Mouse (Mus musculus) heart, embryonic 12.5 days (tissue): ENCODE measurements around the gene Gsta2. TPM values are rescaled to one million over a fixed set of nuclear protein-coding genes. Genes with fewer than 3 reads are reported as not detected.
"Not testable (repeated sequence)": the region's sequence is repeated elsewhere in the genome, so short reads cannot be mapped to it uniquely, and the experiment has no call there.

ENCODE experiments used
- ATAC-seq: fragments of 200-750 bp; cut with Nextera tagmentation; 2 replicates; pipeline ENCODE4 v1.8.0; 2017; ENCODE audit warnings: moderate TSS enrichment, moderate library complexity; ENCODE audit not compliant: insufficient number of reproducible peaks, low FRiP score
- H3K27ac ChIP-seq: fragments of 300-500 bp; sonication (generic); 2 replicates; pipeline ENCODE4 v1.5.1; 2016; ENCODE audit warnings: mild to moderate bottlenecking, moderate library complexity; ENCODE audit not compliant: poor library complexity, severe bottlenecking
- H3K27me3 ChIP-seq: fragments of 300-500 bp; sonication (generic); replicated peaks from 2 replicates; pipeline ENCODE4 v1.6.1; 2016; ENCODE audit warnings: mild to moderate bottlenecking, moderate library complexity
- H3K36me3 ChIP-seq: fragments of 300-500 bp; sonication (generic); 2 replicates; pipeline ENCODE4 v1.6.1; 2016; ENCODE audit warnings: mild to moderate bottlenecking, moderate library complexity
- H3K4me1 ChIP-seq: fragments of 300-500 bp; sonication (generic); replicated peaks from 2 replicates; pipeline ENCODE4 v1.6.1; 2016; ENCODE audit warnings: mild to moderate bottlenecking
- H3K4me2 ChIP-seq: fragments of 300-500 bp; sonication (generic); 2 replicates; pipeline ENCODE4 v1.6.1; 2016; ENCODE audit warnings: mild to moderate bottlenecking, moderate library complexity
- H3K4me3 ChIP-seq: fragments of 300-500 bp; sonication (generic); 2 replicates; pipeline ENCODE4 v1.5.1; 2016; ENCODE audit warnings: mild to moderate bottlenecking
- H3K9ac ChIP-seq: fragments of 300-500 bp; sonication (generic); 2 replicates; pipeline ENCODE4 v1.6.1; 2016; ENCODE audit warnings: mild to moderate bottlenecking, moderate library complexity
- H3K9me3 ChIP-seq: fragments of 300-500 bp; sonication (generic); replicated peaks from 2 replicates; pipeline ENCODE4 v1.6.1; 2016; ENCODE audit warnings: mild to moderate bottlenecking, moderate library complexity
- WGBS: fragments of 180-500 bp; shearing (Covaris S2); methylation state at CpG from one replicate; pipeline ENCODE4 v1.1.7; 2016; 5-methylcytosine and 5-hydroxymethylcytosine counted together
- polyA plus RNA-seq: library from polyadenylated mRNA; unstranded; fragments of >200 nt; fragmentation: Nextera tagmentation; extraction: Ambion mirVana; gene quantifications from 2 replicates; pipeline ENCODE4 v1.2.1, GENCODE M21; 2016

Gene Gsta2
- polyA plus RNA-seq, 1 experiment from 2014 or later = not detected

- WGBS = 64% methylated on average over 6 of the region's 6 CpGs
- H3K9ac ChIP-seq, H3K4me1 ChIP-seq, H3K4me2 ChIP-seq, H3K4me3 ChIP-seq, H3K36me3 ChIP-seq, H3K9me3 ChIP-seq, ATAC-seq, H3K27me3 ChIP-seq, H3K27ac ChIP-seq: not testable (repeated sequence)
Observed at GRCm38 (mm10) chr9:78348206-78349004, 7.2 kb downstream of the Gsta2 start.

GRCm38 (mm10) chr9:78347004-78347403, 8.6 kb downstream of the Gsta2 start:
- WGBS = 67% methylated on average over 3 of the region's 3 CpGs
- Histone ChIP-seq H3K4me2 (no peak overlapping the region), H3K27me3 (no peaks in the 10 kb centered on the region), H3K36me3 (no peaks in the 10 kb centered on the region), H3K4me3 (no peak overlapping the region), H3K9ac (no peak overlapping the region), H3K4me1 (0 out of 2 replicates have a peak, but pooled peaks cover 5% of the 10 kb centered on the region), H3K9me3 (no peaks in the 10 kb centered on the region), H3K27ac (no peak overlapping the region)
- ATAC-seq = no peak

DNA sequence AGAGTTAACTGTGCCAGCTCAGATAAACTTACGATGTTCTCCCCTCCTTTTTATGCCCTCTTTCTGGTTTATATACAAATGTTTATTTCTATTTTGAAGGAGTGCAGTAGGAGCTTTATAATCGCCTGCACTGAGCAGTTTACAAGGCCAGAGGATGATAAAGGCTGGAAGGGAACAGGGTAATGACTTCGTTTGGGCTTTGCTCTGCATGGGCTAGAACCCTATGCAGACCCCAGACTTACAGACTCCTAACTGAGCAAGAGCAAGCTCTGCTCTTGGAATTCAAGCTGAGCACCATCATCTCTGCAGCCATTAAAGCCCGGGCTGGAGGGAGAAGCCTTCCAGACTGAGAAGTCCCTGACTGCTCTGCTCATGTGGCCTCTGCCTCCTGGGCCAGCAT, 10.4 kb downstream of the Gsta2 start:
- WGBS = 50% methylated on average over 4 of the region's 4 CpGs
- ATAC-seq, H3K36me3 ChIP-seq, H3K9me3 ChIP-seq, H3K4me3 ChIP-seq, H3K27me3 ChIP-seq, H3K9ac ChIP-seq, H3K27ac ChIP-seq, H3K4me2 ChIP-seq, H3K4me1 ChIP-seq: not testable (repeated sequence)

- H3K9me3 ChIP-seq, H3K27me3 ChIP-seq, H3K4me1 ChIP-seq, H3K36me3 ChIP-seq, H3K27ac ChIP-seq, H3K9ac ChIP-seq, H3K4me3 ChIP-seq, H3K4me2 ChIP-seq, ATAC-seq: not testable (repeated sequence)
- 87% methylated on average over 9 of the region's 9 CpGs for WGBS
Observed at GRCm38 (mm10) chr9:78343055-78343454, 12.5 kb downstream of the Gsta2 start.

DNA sequence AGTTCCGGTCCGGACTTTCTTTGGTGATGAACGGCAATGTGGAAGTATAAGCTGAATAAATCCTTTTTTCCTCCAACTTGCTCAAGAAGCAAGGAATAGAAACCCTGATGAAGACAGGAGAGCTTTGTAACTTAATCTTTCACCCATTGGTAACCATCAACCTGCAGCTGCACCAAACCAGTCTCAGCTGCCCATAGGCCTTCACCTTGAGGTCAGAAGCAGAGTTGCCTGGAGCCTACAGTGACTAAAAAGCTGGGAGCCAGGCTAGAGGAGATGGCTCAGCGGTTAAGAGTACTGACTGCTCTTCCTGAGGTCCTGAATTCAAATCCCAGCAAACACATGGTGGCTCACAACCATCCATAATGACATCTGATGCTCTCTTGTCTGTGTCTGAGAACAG, 13.1 kb downstream of the Gsta2 start:
- not testable (repeated sequence) for ATAC-seq, H3K9ac ChIP-seq, H3K9me3 ChIP-seq, H3K4me3 ChIP-seq, H3K27ac ChIP-seq, H3K4me1 ChIP-seq, H3K27me3 ChIP-seq, H3K4me2 ChIP-seq, H3K36me3 ChIP-seq
- WGBS = 85% methylated on average over 4 of the region's 4 CpGs

- 16% methylated on average over 8 of the region's 8 CpGs for WGBS
- H3K27ac ChIP-seq, H3K9me3 ChIP-seq, H3K4me2 ChIP-seq, H3K4me3 ChIP-seq, ATAC-seq, H3K9ac ChIP-seq, H3K27me3 ChIP-seq, H3K36me3 ChIP-seq, H3K4me1 ChIP-seq: not testable (repeated sequence)
Observed at GRCm38 (mm10) chr9:78340324-78340723, 15.3 kb downstream of the Gsta2 start.

- peak; percentile 59; the same call in 1 of the 2 replicates for ATAC-seq
- not testable (repeated sequence) for H3K27ac ChIP-seq, H3K36me3 ChIP-seq, H3K9me3 ChIP-seq, H3K4me3 ChIP-seq, H3K4me2 ChIP-seq, H3K27me3 ChIP-seq, H3K9ac ChIP-seq, H3K4me1 ChIP-seq
Observed at GRCm38 (mm10) chr9:78337050-78337449, 18.5 kb downstream of the Gsta2 start.

GRCm38 (mm10) chr9:78327289-78327688, 28.3 kb downstream of the Gsta2 start, which contains the start of gene Omt2b:
Omt2b (plus strand) TSS chr9:78327589.
- not testable (repeated sequence) for H3K4me1 ChIP-seq, ATAC-seq, H3K4me2 ChIP-seq, H3K4me3 ChIP-seq, H3K27me3 ChIP-seq, H3K9ac ChIP-seq, H3K27ac ChIP-seq, H3K36me3 ChIP-seq, H3K9me3 ChIP-seq
- 67% methylated on average over 1 of the region's 1 CpGs for WGBS

DNA sequence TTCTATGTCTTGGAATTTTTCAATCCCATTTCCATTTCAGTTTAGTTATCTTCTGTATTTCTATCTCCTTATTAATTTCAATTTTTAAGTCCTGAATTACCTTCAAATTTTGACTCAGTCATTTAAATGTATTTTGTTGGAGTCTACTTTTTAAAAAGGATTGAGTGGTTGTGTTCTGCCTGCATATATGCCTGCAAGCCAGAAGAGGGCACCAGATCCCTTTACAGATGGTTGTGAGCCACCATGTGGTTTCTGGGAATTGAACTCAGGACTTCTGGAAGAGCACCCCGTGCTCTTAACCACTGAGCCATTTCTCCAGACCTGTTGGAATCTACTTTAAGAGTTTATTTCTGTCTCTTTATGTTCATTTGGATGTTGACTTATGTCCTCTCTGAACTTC, 36.1 kb downstream of the Gsta2 start:
- H3K27me3 ChIP-seq = no peaks in the 10 kb centered on the region
- ATAC-seq = no peak
- 0 out of 2 replicates have a peak, but pooled peaks cover 2% of the 10 kb centered on the region for H3K9me3 ChIP-seq
- no peaks in the 10 kb centered on the region for H3K4me1 ChIP-seq
- no peak overlapping the region for H3K4me3 ChIP-seq
- 30% methylated on average over 1 of the region's 1 CpGs for WGBS
- H3K9ac ChIP-seq = no peak overlapping the region
- H3K27ac ChIP-seq = no peak overlapping the region
- H3K36me3 ChIP-seq = no peaks in the 10 kb centered on the region
- H3K4me2 ChIP-seq = no peak overlapping the region

- no peak within 1 kb of the TSS for H3K4me2 ChIP-seq
- no peak within 1 kb of the TSS for H3K9ac ChIP-seq
- 62% methylated on average over 2 of the region's 2 CpGs for WGBS
- H3K27ac ChIP-seq = no peak within 1 kb of the TSS
- H3K27me3 ChIP-seq = no peaks in the 10 kb centered on the region
- ATAC-seq = no peak
- H3K4me3 ChIP-seq = no peak within 1 kb of the TSS
- H3K9me3 ChIP-seq = no peaks in the 10 kb centered on the region
- no peaks in the 10 kb centered on the region for H3K36me3 ChIP-seq
- H3K4me1 ChIP-seq = no peaks in the 10 kb centered on the region
Observed at GRCm38 (mm10) chr9:78314696-78315095, 40.9 kb downstream of the Gsta2 start, which contains the start of gene Omt2a. Omt2a (minus strand) TSS chr9:78314796.

- not testable (repeated sequence) for ATAC-seq, H3K9ac ChIP-seq, H3K9me3 ChIP-seq, H3K4me2 ChIP-seq, H3K27me3 ChIP-seq, H3K36me3 ChIP-seq, H3K4me3 ChIP-seq, H3K4me1 ChIP-seq, H3K27ac ChIP-seq
- WGBS = 71% methylated on average over 3 of the region's 3 CpGs
Observed at GRCm38 (mm10) chr9:78308122-78308521, 47.5 kb downstream of the Gsta2 start.

DNA sequence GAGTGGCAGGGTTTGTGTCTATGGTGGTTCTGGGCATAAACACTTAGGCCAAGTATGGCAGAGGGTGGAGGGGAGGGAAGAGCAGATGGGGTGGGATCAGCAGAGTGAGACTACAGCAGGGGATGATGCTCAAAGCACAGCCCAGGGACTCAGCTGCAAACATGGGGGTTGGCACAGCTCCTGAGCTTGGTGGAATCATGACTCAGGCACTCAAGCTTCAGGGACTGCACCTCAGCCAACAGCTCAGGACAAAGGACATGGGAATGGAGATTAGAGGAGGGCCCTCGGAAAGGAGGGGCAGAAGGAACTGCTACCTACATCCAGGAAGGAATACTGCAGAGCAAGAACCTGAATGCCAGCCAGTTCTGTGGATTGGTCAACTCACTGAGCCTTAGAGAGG, 56.4 kb downstream of the Gsta2 start:
- not testable (repeated sequence) for ATAC-seq, H3K4me2 ChIP-seq, H3K9me3 ChIP-seq, H3K9ac ChIP-seq, H3K27ac ChIP-seq, H3K4me3 ChIP-seq, H3K27me3 ChIP-seq, H3K4me1 ChIP-seq, H3K36me3 ChIP-seq
- WGBS = 50% methylated on average over 1 of the region's 1 CpGs
